Mouse (Mus musculus): ENCODE measurements around the gene Rftn2. TPM values are rescaled to one million over a fixed set of nuclear protein-coding genes. Genes with fewer than 3 reads are reported as not detected.

Rftn2 gene
- 8.6 TPM for polyA plus RNA-seq (2014; fragmentation: Illumina TruSeq; extraction: RNeasy Lipid Tissue Mini Kit (QIAGEN cat#74804); ENCODE audit: low read depth, low replicate concordance)

DNA sequence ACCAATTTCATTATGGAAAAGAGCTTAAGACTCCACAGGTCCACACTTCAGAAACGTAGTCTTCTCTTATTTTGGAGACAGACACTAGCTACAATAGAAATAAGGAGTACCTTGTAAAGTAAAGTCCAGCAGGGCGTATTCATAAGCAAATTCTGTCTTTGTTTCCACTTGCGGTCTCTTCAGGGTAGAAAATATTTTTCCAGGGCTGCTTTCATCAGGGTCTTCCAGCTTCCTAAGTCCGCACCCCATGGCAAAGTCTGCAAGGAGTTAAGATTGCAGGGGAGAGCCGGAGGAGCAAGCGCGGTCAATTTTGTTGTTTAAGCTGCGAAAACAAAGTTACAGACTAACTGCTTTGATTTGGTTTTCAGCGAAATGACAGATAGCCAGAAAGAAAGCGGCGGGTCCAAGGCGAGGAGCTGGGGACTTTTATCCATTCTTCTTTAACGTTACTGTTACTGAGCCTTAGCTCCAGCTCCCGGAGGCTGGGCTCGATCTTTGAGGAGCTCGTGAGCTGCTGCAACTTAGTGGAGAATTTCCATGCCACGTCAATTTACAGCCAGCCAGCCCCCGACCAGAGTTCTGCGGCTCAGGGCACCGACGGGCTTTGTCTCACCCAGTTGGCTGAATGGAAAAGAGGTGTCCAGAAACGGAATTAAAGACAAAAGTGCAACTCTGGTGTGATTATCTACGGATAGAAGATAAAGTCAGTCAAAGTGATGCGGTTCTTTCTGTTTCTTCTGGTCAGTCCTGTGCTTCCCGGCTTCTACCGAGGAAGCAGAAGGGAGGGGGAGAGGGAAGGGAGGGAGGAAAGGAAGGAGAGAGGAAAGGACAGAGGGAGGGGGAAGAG, at the start of gene Rftn2:
Gene Rftn2 (minus strand): TSS at position 772 of the 847 bp plus-strand sequence.

DNA sequence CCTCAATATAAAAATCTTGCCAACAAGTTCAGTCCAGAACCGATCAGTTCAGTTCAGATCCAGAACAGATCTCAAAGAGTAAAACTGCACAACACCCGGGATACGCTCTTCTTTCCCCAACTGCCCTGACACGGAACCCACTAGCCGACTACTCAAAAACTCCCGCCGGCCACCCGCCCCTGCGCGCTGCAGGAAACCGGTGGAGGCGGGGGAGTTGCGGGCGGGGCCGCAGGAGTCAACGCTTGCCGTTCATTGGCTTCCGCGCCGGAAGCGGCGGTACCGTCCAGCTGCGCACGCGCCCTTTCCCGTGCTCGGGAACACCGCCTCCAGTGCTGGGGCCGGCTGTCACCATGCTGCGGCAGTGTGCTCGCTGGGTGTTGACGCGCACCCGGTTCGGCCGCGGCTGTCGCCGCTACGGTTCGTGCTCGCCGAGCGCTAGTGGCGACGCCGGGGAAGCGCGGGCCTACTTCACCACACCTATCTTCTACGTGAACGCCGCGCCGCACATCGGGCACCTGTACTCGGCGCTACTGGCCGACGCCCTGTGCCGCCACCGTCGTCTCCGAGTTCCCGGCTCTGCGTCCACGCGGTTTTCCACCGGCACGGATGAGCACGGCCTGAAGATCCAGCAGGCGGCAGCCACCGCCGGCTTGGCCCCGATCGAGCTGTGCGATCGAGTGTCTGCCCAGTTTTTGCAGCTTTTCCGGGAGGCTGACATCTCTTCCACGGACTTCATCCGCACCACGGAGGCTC, 10.5 kb upstream of the Rftn2 start, which contains the start of gene Mars2:
Gene Mars2 (plus strand): TSS at position 288 of the 753 bp plus-strand sequence.

DNA sequence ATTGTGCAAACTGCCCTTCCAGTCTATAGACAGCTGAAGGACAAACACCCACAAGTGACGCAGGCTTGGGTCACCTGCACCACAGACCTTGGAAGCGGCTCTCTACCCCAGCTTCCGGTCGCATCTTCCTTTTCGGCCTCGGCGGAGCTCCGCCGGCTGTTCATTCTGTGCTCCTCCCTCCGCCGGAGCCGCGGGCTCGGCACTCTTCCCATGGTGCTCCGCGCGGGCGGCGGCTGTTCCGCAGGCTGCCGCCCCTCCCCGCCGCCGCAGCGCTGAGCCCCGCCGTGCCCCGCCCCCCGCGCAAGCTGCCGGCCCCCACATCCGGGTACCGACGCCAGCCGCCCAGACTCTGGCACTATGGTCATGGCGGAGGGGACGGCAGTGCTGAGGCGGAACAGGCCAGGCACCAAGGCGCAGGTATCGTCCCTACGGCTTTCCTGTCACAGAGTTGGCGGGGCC, 95.6 kb downstream of the Rftn2 start, which contains the start of gene Mob4:
Gene Mob4 (plus strand): TSS at position 289 of the 459 bp plus-strand sequence.

Other genes starting within 250 kb of the Rftn2 start
- 610 TPM for gene Sf3b1, start 199.3 kb downstream of the Rftn2 start, polyA plus RNA-seq (2014; fragmentation: Illumina TruSeq; extraction: RNeasy Lipid Tissue Mini Kit (QIAGEN cat#74804); ENCODE audit: low read depth, low replicate concordance)
- 176 TPM for gene Coq10b, start 174.0 kb downstream of the Rftn2 start, polyA plus RNA-seq (2014; fragmentation: Illumina TruSeq; extraction: RNeasy Lipid Tissue Mini Kit (QIAGEN cat#74804); ENCODE audit: low read depth, low replicate concordance)
- gene Hspe1, start 138.7 kb downstream of the Rftn2 start, polyA plus RNA-seq (2014; fragmentation: Illumina TruSeq; extraction: RNeasy Lipid Tissue Mini Kit (QIAGEN cat#74804); ENCODE audit: low read depth, low replicate concordance) = 234 TPM
- gene Hspd1, start 138.5 kb downstream of the Rftn2 start, polyA plus RNA-seq (2014; fragmentation: Illumina TruSeq; extraction: RNeasy Lipid Tissue Mini Kit (QIAGEN cat#74804); ENCODE audit: low read depth, low replicate concordance) = 409 TPM
- gene Mob4, start 95.6 kb downstream of the Rftn2 start, polyA plus RNA-seq (2014; fragmentation: Illumina TruSeq; extraction: RNeasy Lipid Tissue Mini Kit (QIAGEN cat#74804); ENCODE audit: low read depth, low replicate concordance) = 354 TPM
- 13.3 TPM for gene Mars2, start 10.4 kb upstream of the Rftn2 start, polyA plus RNA-seq (2014; fragmentation: Illumina TruSeq; extraction: RNeasy Lipid Tissue Mini Kit (QIAGEN cat#74804); ENCODE audit: low read depth, low replicate concordance)
- gene Boll, start 136.7 kb upstream of the Rftn2 start, polyA plus RNA-seq (2014; fragmentation: Illumina TruSeq; extraction: RNeasy Lipid Tissue Mini Kit (QIAGEN cat#74804); ENCODE audit: low read depth, low replicate concordance) = not detected
- gene Plcl1, start 179.1 kb upstream of the Rftn2 start, polyA plus RNA-seq (2014; fragmentation: Illumina TruSeq; extraction: RNeasy Lipid Tissue Mini Kit (QIAGEN cat#74804); ENCODE audit: low read depth, low replicate concordance) = 4.4 TPM

Measured in sigmoid colon, adult 10 weeks (tissue).